Mouse (Mus musculus) ES-Bruce4 (cell line): ENCODE measurements around the gene Arid1b.

Experiments
- CTCF ChIP-seq: IDR thresholded peaks from one replicate; pipeline ENCODE4 v1.8.1; 2011; ENCODE audit warnings: low read depth, low read length
- EP300 ChIP-seq: IDR thresholded peaks from 2 replicates; pipeline ENCODE4 v1.6.1; 2011; ENCODE audit warnings: low read depth, low read length; ENCODE audit not compliant: insufficient read depth

DNA sequence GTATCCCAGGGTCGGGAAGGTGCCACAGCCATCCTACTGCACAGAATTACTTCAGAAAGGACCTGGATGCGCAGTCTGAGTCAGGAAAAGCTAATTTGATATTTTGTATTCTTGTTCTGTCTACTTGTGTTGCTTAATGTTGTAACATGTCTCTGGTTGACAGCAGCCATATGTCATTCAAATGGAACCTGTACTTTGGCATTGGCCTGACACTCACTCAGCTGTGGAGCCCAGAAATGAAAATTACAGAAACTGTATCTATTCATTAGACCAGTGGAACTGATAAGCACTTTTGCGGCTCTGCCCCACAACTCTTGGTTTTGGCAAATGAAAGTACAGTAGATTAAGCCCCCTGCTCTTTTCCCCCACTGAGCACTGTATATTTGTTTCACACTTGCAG is 89.4 kb downstream of the Arid1b start:
- TF ChIP-seq CTCF, result no peak
- TF ChIP-seq EP300, result no peak
